Mouse (Mus musculus) CD4-positive naive resting alpha-beta T cell, adult 76 days (primary cell): ENCODE results near the gene Thrsp. TPM values are rescaled to one million over a fixed set of nuclear protein-coding genes. Genes with fewer than 3 reads are reported as not detected.

Experiments
- total RNA-seq: library from RNA; stranded (reverse); gene quantifications from one replicate; pipeline ENCODE4 v1.2.4, GENCODE M21; 2023

Gene Thrsp
- total RNA-seq: not detected

GRCm38 (mm10) chr7:97416906-97417777 lies at the start of gene Thrsp:
Gene Thrsp, minus strand, starts transcription at chr7:97417730.

GRCm38 (mm10) chr7:97451023-97451422 lies 33.5 kb upstream of the Thrsp start, which contains the start of gene Kctd14:
Gene Kctd14, plus strand, starts transcription at chr7:97451323.

GRCm38 (mm10) chr7:97399960-97400715 lies 17.4 kb downstream of the Thrsp start, which contains the start of gene Ndufc2:
Gene Ndufc2, plus strand, starts transcription at chr7:97400003.

Other genes starting within 250 kb of the Thrsp start
- 6.2 TPM for gene Usp35, start 85.7 kb downstream of the Thrsp start, total RNA-seq
- 0.73 TPM for gene Kctd21, start 85.4 kb downstream of the Thrsp start, total RNA-seq
- 6.9 TPM for gene Alg8, start 46.1 kb downstream of the Thrsp start, total RNA-seq
- 50.6 TPM for gene Ndufc2, start 17.7 kb downstream of the Thrsp start, total RNA-seq
- gene Kctd14, start 33.6 kb upstream of the Thrsp start, total RNA-seq: 0.26 TPM
- gene Ints4, start 63.2 kb upstream of the Thrsp start, total RNA-seq: 35.9 TPM
- 18.2 TPM for gene Aamdc, start 161.8 kb upstream of the Thrsp start, total RNA-seq
- 89.7 TPM for gene Rsf1, start 162.2 kb upstream of the Thrsp start, total RNA-seq